Mouse (Mus musculus) CD4-positive, CD25-positive, alpha-beta regulatory T cell, adult 4 months (primary cell): ENCODE measurements around the gene Ampd3. TPM values are rescaled to one million over a fixed set of nuclear protein-coding genes. Genes with fewer than 3 reads are reported as not detected.

Source experiments
- ATAC-seq: one replicate; pipeline ENCODE4 v1.8.0; 2017
- polyA plus RNA-seq, 2 experiments: library from polyadenylated mRNA; unstranded; fragments of 100-300 nt; shearing (Covaris generic); gene quantifications; one replicate each; pipeline ENCODE4 v1.2.1; 2017

Gene Ampd3
- polyA plus RNA-seq, 2 experiments from 2014 or later, result 2.9 to 4.5 TPM

DNA sequence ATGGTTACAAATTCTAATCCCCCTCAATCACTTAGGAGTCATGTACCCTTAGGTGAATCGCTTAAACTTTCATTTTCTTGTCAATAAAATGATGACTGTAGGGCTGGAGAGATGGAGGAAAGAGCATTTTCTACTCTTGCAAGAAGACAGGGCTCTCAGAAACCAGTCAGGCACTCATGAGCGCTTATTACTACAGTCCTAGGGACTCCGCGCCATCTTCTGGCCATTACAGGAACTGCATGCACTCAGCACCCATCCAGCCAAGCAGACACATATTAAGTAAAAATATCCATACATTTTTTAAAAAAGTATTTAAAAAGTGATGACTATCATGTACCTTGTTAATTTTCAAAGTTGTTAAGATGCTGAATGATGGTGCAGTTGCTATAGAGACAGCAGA is 33.0 kb downstream of the Ampd3 start:
- peak; percentile 38 for ATAC-seq

DNA sequence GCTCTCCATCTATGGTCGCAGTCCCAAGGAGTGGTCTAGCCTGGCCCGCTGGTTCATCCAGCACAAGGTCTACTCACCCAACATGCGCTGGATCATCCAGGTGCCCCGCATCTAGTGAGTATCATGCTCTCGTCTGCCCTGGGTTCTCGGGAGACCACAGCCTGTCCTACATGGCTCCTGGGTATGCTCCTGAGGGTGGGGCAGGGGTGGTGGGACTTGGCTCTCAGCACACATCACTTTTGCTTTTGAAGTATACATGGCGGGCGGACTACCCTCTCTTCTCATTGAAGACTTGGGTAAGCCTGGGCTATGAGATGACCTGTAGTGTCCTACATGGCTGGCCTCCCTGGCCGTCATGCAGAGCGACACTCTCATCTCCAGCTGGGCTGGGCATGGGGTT is 35.1 kb downstream of the Ampd3 start:
- ATAC-seq, result no peak

- no peak for ATAC-seq
Observed at GRCm38 (mm10) chr7:110804266-110804665, 36.3 kb downstream of the Ampd3 start.

- no peak for ATAC-seq
Observed at GRCm38 (mm10) chr7:110807460-110808030, 39.5 kb downstream of the Ampd3 start.

- no peak for ATAC-seq
Observed at GRCm38 (mm10) chr7:110808962-110809361, 41.0 kb downstream of the Ampd3 start.

GRCm38 (mm10) chr7:110809585-110810557 is 41.9 kb downstream of the Ampd3 start:
- ATAC-seq, result no peak

- no peak for ATAC-seq
Observed at GRCm38 (mm10) chr7:110810995-110811394, 43.0 kb downstream of the Ampd3 start.

GRCm38 (mm10) chr7:110811529-110811928 is 43.5 kb downstream of the Ampd3 start:
- ATAC-seq, result no peak

GRCm38 (mm10) chr7:110813983-110814382 is 46.0 kb downstream of the Ampd3 start:
- ATAC-seq, result no peak

- peak; percentile 96 for ATAC-seq
Observed at GRCm38 (mm10) chr7:110816037-110816436, 48.0 kb downstream of the Ampd3 start.

DNA sequence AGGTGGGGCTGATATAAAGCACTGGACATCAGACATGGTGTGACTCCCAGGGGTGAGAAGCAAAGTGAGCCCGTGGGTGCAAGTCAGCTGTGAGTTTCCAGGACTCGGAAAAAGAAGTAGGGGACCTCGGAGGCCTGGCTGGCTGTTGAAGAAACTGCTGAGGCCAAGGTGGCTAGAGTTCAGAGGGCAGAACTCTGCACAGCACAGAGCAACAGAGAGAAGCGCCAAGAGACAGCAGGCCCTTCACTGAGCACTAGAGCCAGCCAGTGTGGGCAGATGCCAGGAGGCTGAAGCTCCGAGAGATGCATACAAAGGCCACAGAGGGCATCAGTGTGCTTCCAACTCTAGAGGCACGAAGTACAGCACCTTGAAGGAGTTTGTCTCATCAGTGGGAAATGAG is 50.2 kb downstream of the Ampd3 start:
- no peak for ATAC-seq

DNA sequence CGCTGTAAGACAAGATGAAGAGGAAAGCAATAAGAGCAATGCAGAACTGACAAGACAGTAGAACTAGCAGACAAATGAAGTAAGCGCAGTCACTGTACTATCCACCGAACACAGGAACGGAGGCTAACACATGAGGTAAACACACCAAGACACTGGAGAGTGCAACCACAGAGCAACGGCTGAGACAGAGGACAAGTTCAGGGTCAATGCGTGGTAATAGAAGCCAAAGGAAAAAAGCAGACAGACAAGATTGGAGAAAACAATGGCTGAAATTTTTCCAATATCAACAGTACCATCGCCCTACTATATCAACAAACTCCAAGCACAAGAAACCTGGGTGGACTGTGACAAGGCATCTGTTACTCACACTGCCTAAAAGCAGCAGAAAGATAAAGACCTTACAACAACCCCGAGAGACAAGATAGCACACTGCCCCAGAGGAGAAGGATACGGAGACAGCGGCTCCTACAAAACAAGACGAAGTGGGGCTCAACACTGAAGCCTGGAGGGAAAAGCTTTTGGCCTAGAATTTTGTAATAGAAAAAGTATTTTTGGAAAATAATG is 50.9 kb downstream of the Ampd3 start:
- no peak for ATAC-seq

GRCm38 (mm10) chr7:110821068-110821467 is 53.1 kb downstream of the Ampd3 start:
- ATAC-seq, result no peak

GRCm38 (mm10) chr7:110821653-110822052 is 53.6 kb downstream of the Ampd3 start:
- no peak for ATAC-seq

- no peak for ATAC-seq
Observed at GRCm38 (mm10) chr7:110822055-110822454, 54.0 kb downstream of the Ampd3 start.

DNA sequence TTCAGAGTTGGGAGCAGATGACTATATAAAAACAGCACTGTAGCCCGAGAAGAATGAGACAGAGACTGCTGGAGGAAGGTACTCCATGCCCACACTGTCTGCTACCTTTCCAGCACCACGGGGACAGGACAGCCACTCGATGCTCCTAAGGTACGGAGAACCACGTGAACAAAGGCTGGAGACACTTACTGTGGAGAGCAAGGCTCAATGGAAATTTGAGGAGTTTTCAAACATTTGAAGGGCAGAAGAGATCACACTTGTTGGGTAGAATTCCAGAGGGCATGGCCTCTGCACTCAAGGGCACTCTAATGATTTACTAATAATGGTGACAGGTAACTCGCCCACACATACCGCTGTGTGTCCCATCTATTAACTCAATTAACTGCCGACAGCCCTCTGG is 55.1 kb downstream of the Ampd3 start:
- ATAC-seq, result no peak

GRCm38 (mm10) chr7:110823593-110823992 is 55.6 kb downstream of the Ampd3 start:
- no peak for ATAC-seq

- no peak for ATAC-seq
Observed at GRCm38 (mm10) chr7:110823995-110824953, 56.3 kb downstream of the Ampd3 start.

DNA sequence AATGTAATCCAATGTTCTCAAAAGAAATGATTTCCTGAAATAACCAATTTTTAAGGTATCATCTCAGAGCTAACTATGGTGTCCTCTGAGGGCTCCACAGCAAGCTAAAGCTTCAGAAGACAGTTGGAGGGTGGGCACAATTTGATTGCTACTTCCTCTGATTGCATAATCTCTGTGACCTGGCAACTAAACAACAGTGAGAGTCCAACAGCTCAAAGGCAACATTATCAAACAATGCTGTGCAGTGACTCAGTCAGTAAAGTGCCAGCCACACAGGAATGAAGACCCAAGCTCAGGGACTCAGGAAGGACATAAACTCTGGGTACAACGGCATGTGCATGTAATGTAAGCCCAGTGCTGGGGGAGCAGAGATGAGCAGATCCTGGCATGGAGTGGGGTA is 65.0 kb downstream of the Ampd3 start:
- no peak for ATAC-seq

DNA sequence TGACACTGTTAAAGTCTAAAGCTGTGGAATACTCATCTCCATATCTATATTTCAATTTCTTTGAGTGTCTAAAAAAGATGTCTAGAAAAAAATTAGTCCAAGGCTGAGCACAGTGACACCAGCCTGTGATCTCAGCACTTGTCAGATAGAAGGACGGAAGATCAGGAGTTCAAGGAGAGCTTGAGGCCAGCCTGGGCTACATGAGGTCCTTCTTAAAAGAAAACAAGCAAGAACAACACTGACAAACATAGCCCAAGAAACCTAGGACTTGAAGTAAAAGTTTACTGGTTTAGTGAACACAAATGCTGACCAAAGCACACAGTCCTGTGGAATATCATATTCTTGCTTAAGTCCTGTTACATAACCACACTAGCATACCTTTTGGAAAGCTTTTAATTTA is 66.0 kb downstream of the Ampd3 start:
- no peak for ATAC-seq

GRCm38 (mm10) chr7:110834522-110834921 is 66.5 kb downstream of the Ampd3 start:
- ATAC-seq, result no peak

DNA sequence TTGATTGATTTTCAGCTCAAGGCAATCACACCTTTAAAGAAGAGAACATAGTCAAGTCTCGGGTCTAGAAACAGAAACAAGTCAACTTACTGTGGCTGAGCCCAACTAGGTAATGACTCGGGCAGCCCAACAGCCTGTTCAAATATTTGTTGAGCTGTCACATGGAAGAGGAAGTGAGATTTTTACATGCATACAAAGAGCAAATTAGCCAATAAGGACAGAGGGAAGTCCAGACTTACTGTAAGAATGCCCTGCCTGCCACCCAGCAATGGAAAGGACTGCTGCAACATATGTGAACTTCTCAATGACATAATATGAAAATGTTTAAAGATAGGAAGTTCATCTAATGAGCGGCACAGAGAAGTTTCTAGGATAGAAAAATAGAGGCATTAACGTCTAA is 72.3 kb downstream of the Ampd3 start:
- no peak for ATAC-seq
